Mouse (Mus musculus) spleen, adult 2 months (tissue): ENCODE results near the gene Hk1.

Experiments
- CTCF ChIP-seq: fragments of 200-500 bp; IDR thresholded peaks from 2 replicates; pipeline ENCODE4 v1.5.1; 2011; ENCODE audit warnings: mild to moderate bottlenecking, inconsistent platforms; ENCODE audit not compliant: insufficient read depth, insufficient read length, insufficient replicate concordance; ENCODE audit errors: extremely low read depth
- POLR2A ChIP-seq: fragments of 200-500 bp; IDR thresholded peaks from 2 replicates; pipeline ENCODE4 v1.6.1; 2011; ENCODE audit warnings: low read depth, low read length, inconsistent platforms

GRCm38 (mm10) chr10:62335423-62335776 is 44.3 kb downstream of the Hk1 start:
- TF ChIP-seq CTCF (no peak), POLR2A (no peak)
